Mouse (Mus musculus): ENCODE results near the gene Nadsyn1.
A peak's percentile ranks its signal among the peaks of the same experiment; 100 is the strongest.

Nadsyn1 gene

DNA sequence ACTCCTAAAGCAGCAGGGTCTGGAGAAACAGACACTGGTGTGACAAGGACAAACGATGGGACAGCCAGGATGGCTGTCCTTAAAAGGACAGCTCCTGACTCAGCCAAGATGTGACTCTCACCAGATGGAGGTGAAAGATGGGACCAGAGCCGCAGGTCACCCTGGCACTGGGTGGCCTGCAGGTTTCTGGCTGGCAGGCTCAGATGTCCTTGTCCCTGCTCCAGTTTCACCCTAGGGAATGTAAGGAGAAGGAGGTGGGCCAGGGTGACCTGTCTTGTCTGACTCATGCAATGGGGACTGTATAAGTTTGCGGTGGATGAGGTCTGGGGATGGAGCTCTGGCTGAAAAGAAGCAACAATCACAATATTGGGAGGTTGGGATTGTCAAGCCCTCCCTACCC lies 70.0 kb downstream of the Nadsyn1 start:
- DNase-seq: no peak

DNA sequence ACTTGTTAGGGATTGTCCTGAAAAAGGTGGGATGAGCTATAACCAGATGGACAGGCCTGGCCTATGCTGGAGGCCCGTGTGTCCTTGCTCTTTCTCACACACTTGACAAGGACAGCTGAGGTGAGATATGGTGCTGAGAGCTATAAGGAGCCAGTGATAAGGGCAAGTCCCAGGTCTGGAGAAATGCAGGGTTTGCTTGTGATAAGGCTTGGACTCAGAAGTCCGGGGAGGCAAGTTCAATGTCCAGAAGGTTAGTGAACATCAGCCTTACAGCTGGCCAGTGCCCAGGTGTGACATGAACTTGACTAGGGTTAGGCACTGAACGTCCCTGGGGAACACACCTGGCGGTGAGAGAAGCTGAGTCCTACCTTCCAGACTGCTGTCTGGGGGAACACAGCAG lies 70.6 kb downstream of the Nadsyn1 start:
- no peak for DNase-seq

- no peak for DNase-seq
Measured at GRCm38 (mm10) chr7:143751380-143751779, 71.3 kb downstream of the Nadsyn1 start.

- no peak for DNase-seq
Measured at GRCm38 (mm10) chr7:143749045-143749444, 73.6 kb downstream of the Nadsyn1 start.

- DNase-seq: peak; percentile 90 to 92
Measured at GRCm38 (mm10) chr7:143748041-143748868, 74.4 kb downstream of the Nadsyn1 start.
